9 mouse cellular contexts compared by ENCODE assay signal in the genomic region with DNA sequence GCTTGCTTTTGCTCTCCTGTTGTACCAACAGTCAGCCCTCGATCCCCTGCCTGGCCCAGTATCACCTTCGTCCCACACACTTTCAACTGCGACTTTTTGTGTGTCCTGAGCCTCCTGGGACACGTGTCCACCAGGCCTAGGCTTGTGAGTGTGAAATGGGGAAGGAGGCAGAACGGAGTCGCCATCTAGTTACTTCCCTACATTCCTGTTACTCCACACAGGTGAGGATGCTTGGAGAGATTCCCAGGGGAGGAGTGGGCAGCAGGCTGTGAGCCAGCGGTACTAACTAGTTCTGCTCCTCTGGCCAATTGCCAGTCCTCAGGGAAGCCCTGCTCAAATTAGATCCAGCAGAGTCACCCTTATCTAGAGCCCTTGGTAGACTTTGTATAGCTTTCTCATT. TPM values are rescaled to one million over a fixed set of nuclear protein-coding genes. Genes with fewer than 3 reads are reported as not detected.
DNase-seq lines count a peak whose midpoint lies in the region; ATAC-seq and TF ChIP-seq lines count a peak whose summit lies in the region.
"Had no signal": no experiment of that assay in that cellular context is flagged by ENCODE, and none has a peak within 500 bp of the region (broad histone marks: within the 10 kb centered on the region; RNA-seq: fewer than 3 reads in every experiment).

No protein-coding gene starts in this region.

- intact Hi-C loops in heart, postnatal 25 days (cut with DNase I): no loop called here

- WGBS in forebrain, embryonic 15.5 days: 20% methylated on average over 7 of the region's 7 CpGs
- 33% methylated on average over 7 of the region's 7 CpGs for WGBS in olfactory bulb, adult 2 months

- H3K4me1 ChIP-seq in forebrain, embryonic 15.5 days: peaks cover 26% of the 10 kb centered on the region
- peaks cover 17% of the 10 kb centered on the region for H3K4me1 ChIP-seq in olfactory bulb, adult 2 months (ENCODE audit: control insufficient read depth, insufficient read depth, low read length)

- H3K4me3 ChIP-seq in forebrain, embryonic 15.5 days: no peak overlapping the region
- no peak overlapping the region for H3K4me3 ChIP-seq in olfactory bulb, adult 2 months (ENCODE audit: insufficient read depth, low read depth, low read length)

- 0 out of 2 replicates have a peak, but pooled peaks cover 3% of the 10 kb centered on the region for H3K36me3 ChIP-seq in forebrain, embryonic 15.5 days

- no peaks in the 10 kb centered on the region for H3K27me3 ChIP-seq in forebrain, embryonic 15.5 days
- H3K27me3 ChIP-seq: CH12.LX had no signal

- ATAC-seq in forebrain, embryonic 15.5 days (replicated peaks): no peak

- peak overlapping the region; percentile 94; the same call in 1 of the 2 replicates for H3K9ac ChIP-seq in forebrain, embryonic 15.5 days (replicated peaks)

- peak overlapping the region; percentile 62 for H3K4me2 ChIP-seq in forebrain, embryonic 15.5 days (replicated peaks)

- peak overlapping the region; percentile 93 for H3K27ac ChIP-seq in forebrain, embryonic 15.5 days (replicated peaks)
- H3K27ac ChIP-seq in olfactory bulb, adult 2 months (ENCODE audit: insufficient read depth, low read depth, low read length): 0 out of 2 replicates have a peak overlapping the region, but pooled peaks have one; percentile 89

- TF ChIP-seq POLR2A in olfactory bulb, adult 2 months (IDR thresholded peaks at IDR 0.05; ENCODE audit: insufficient read depth, low read depth, low read length): no peak

- TF ChIP-seq CTCF in olfactory bulb, adult 2 months (IDR thresholded peaks at IDR 0.05; ENCODE audit: insufficient read depth, low read depth, low read length): no peak

- peak; percentile 33 to 44 for DNase-seq in heart, adult 18-20 months
- no peak for DNase-seq in heart, postnatal 25 days (ENCODE audit: low spot score)
- peak; percentile 36 for DNase-seq in MEL-GATA-1-ER (ENCODE audit: extremely low read depth, low read depth)
- DNase-seq in kidney, postnatal 14 days: peak; percentile 29
- DNase-seq in frontal cortex, postnatal 14 days (ENCODE audit: low spot score in 2 of 2): no peak
- DNase-seq in spleen, adult 18-20 months: no peak

- H3K9me3 ChIP-seq in forebrain, embryonic 15.5 days: no peaks in the 10 kb centered on the region

RNA-seq across cellular contexts. Expression of a gene that starts 0.7 kb away (rescaled TPM):
- 100 to 1,000 TPM; 215 to 232 TPM for total RNA-seq in heart, adult 18-20 months (2021)
- total RNA-seq in heart, postnatal 25 days (2021): 100 to 1,000 TPM; 202 to 203 TPM
- polyA plus RNA-seq in forebrain, embryonic 15.5 days (2015; fragmentation: Nextera tagmentation; extraction: Ambion mirVana): 1,708 and 1,857 TPM in 2 replicates
- polyA plus RNA-seq in olfactory bulb, adult 2 months (2012; ENCODE audit: insufficient read depth, insufficient read length, low replicate concordance, missing spikeins): not detected in 2 replicates

RNA-seq across cellular contexts. Expression of a gene that starts 23.5 kb away (rescaled TPM):
- 10 to 100 TPM in 1 of 2 experiments, 1 to 10 TPM in 1; 7.8 to 10.7 TPM for total RNA-seq in heart, adult 18-20 months (2021)
- total RNA-seq in heart, postnatal 25 days (2021): 10 to 100 TPM in 1 of 2 experiments, 1 to 10 TPM in 1; 9.3 to 10.9 TPM
- 3.9 and 5.1 TPM in 2 replicates for polyA plus RNA-seq in forebrain, embryonic 15.5 days (2015; fragmentation: Nextera tagmentation; extraction: Ambion mirVana)
- polyA plus RNA-seq in olfactory bulb, adult 2 months (2012; ENCODE audit: insufficient read depth, insufficient read length, low replicate concordance, missing spikeins): not detected in 2 replicates

RNA-seq across cellular contexts. Expression of a gene that starts 32.5 kb away (rescaled TPM):
- under 1 TPM; 0.57 to 0.74 TPM for total RNA-seq in heart, adult 18-20 months (2021)
- under 1 TPM; 0.26 to 0.78 TPM for total RNA-seq in heart, postnatal 25 days (2021)
- 2.9 and 3.5 TPM in 2 replicates for polyA plus RNA-seq in forebrain, embryonic 15.5 days (2015; fragmentation: Nextera tagmentation; extraction: Ambion mirVana)
- polyA plus RNA-seq in olfactory bulb, adult 2 months (2012; ENCODE audit: insufficient read depth, insufficient read length, low replicate concordance, missing spikeins): not detected in 2 replicates

RNA-seq across cellular contexts. Expression of a gene that starts 38.4 kb away (rescaled TPM):
- total RNA-seq in heart, adult 18-20 months (2021): not detected
- total RNA-seq in heart, postnatal 25 days (2021): not detected
- polyA plus RNA-seq in forebrain, embryonic 15.5 days (2015; fragmentation: Nextera tagmentation; extraction: Ambion mirVana): not detected in 2 replicates
- polyA plus RNA-seq in olfactory bulb, adult 2 months (2012; ENCODE audit: insufficient read depth, insufficient read length, low replicate concordance, missing spikeins): not detected in 2 replicates

Comparison
In these comparisons a context has a peak if more than half of its experiments do, and no peak if none do; other contexts are left out.
1. DNase-seq: peak in heart, adult 18-20 months (2 of 2), MEL-GATA-1-ER (single experiment) and kidney, postnatal 14 days (single experiment); none in heart, postnatal 25 days (single experiment), frontal cortex, postnatal 14 days (0 of 2) and spleen, adult 18-20 months (0 of 2).